Mouse (Mus musculus) hindbrain, postnatal 0 days (tissue): Measurements from ENCODE around the gene Amz2. TPM values are rescaled to one million over a fixed set of nuclear protein-coding genes. Genes with fewer than 3 reads are reported as not detected.
A peak's percentile ranks its signal among the peaks of the same experiment; 100 is the strongest.

ENCODE experiments used
- ATAC-seq: fragments of 200-750 bp; cut with Nextera tagmentation; 2 replicates; pipeline ENCODE4 v1.8.0; 2017; ENCODE audit warnings: mild to moderate bottlenecking, moderate TSS enrichment, moderate library complexity
- DNase-seq: peaks from one replicate; pipeline ENCODE4 v3.0.0-alpha.2; 2015; ENCODE audit warnings: low spot score
- H3K27ac ChIP-seq: fragments of 300-500 bp; sonication (generic); 2 replicates; pipeline ENCODE4 v1.5.1; 2014; ENCODE audit warnings: mild to moderate bottlenecking
- H3K27me3 ChIP-seq: fragments of 300-500 bp; sonication (generic); 2 replicates; pipeline ENCODE4 v1.6.1; 2014; ENCODE audit warnings: low read length, mixed read lengths; ENCODE audit not compliant: insufficient read depth
- H3K36me3 ChIP-seq: fragments of 300-500 bp; sonication (generic); 2 replicates; pipeline ENCODE4 v1.6.1; 2014; ENCODE audit warnings: low read length, mixed read lengths; ENCODE audit not compliant: insufficient read depth
- H3K4me1 ChIP-seq: fragments of 300-500 bp; sonication (generic); 2 replicates; pipeline ENCODE4 v1.6.1; 2014; ENCODE audit warnings: antibody characterized with exemption, low read length, mixed read lengths; ENCODE audit not compliant: insufficient read depth
- H3K4me2 ChIP-seq: fragments of 300-500 bp; sonication (generic); 2 replicates; pipeline ENCODE4 v1.6.1; 2014; ENCODE audit warnings: low read depth, mild to moderate bottlenecking, low read length, moderate library complexity, mixed read lengths
- H3K4me3 ChIP-seq: fragments of 300-500 bp; sonication (generic); 2 replicates; pipeline ENCODE4 v1.5.1; 2014; ENCODE audit warnings: low read length
- H3K9ac ChIP-seq: fragments of 300-500 bp; sonication (generic); replicated peaks from 2 replicates; pipeline ENCODE4 v1.6.1; 2014; ENCODE audit warnings: mild to moderate bottlenecking, low read length, moderate library complexity, mixed read lengths
- H3K9me3 ChIP-seq: fragments of 300-500 bp; sonication (generic); 2 replicates; pipeline ENCODE4 v1.6.1; 2016; ENCODE audit warnings: low read length, mixed read lengths
- CTCF ChIP-seq: IDR thresholded peaks from 2 replicates; pipeline ENCODE4 v1.5.1; 2016; ENCODE audit warnings: antibody characterized with exemption, control low read depth, low read depth
- WGBS: fragments of 180-500 bp; shearing (Covaris S2); extraction: QIAGEN DNeasy Blood & Tissue Kit; methylation state at CpG from one replicate; pipeline ENCODE4 v1.1.7; 2014; 5-methylcytosine and 5-hydroxymethylcytosine counted together
- polyA plus RNA-seq: library from polyadenylated mRNA; unstranded; fragments of >200 nt; fragmentation: Nextera tagmentation; extraction: Ambion mirVana; gene quantifications from 2 replicates; pipeline ENCODE4 v1.2.1, GENCODE M21; 2015
- total RNA-seq: library from RNA; depleted of rRNA; stranded (reverse); fragments of >200 nt; gene quantifications from 2 replicates; pipeline ENCODE4 v1.2.3, GENCODE M21; 2014; rRNA removed

Amz2 gene
- 145 and 151 TPM in 2 replicates for total RNA-seq
- 38.4 and 38.8 TPM in 2 replicates for polyA plus RNA-seq

DNA sequence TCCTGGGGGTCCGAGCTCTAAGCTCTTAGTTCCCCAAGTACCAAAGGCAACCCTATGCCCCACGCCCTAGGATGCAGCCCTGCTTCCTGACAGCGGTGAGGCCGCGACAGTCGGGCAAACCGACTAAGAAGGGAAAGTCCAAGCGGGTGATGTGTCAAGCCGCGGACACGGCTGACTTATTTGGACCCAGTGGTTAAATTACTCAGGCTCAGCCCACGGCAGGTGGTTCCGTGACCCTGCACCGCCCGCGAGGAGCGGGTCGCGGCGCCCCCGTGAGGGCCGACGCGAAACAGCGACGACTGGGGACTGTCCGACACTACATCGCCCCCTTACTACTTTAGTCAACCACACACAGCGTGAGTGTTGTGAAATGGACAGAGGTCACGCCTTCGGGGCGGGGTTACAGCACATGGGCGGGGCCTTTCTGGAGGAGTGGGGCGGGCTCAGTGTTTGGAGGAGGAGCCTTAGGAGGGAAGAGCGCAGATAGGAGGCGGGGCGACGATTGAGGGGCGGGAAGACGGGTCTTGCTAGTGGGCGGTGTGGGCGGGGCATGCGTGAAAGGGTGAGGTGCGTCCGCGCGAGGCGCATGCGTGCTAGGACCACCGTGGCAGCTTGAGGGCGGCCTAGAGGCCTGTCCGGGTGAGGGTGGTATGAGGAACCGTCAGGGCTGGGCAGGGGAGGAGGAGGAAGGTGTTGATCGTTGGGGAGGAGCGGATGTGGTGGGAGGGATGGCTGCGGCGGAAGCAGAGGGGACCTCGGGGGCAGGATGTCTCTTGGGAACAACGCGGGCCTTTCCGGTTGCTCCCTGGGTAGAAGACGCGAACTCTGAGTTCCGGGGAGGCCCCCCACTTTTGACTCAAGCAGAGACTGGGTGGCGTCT, at the start of gene Amz2:
TSS of gene Amz2 (plus strand) at position 555 of the 880 bp plus-strand sequence.
- H3K27me3 ChIP-seq = no peaks in the 10 kb centered on the region
- DNase-seq = peak; percentile 99
- peaks cover 4% of the 10 kb centered on the region; the same call in 1 of the 2 replicates for H3K4me1 ChIP-seq
- H3K9me3 ChIP-seq = no peaks in the 10 kb centered on the region
- peak within 1 kb of the TSS; percentile 65 for H3K4me3 ChIP-seq
- H3K27ac ChIP-seq = peak within 1 kb of the TSS; percentile 86
- under 1% methylated on average over 64 of the region's 65 CpGs for WGBS
- TF ChIP-seq CTCF = peak; percentile 81
- peak; percentile 96 for ATAC-seq
- peaks cover 9% of the 10 kb centered on the region; the same call in 1 of the 2 replicates for H3K36me3 ChIP-seq
- peak within 1 kb of the TSS; percentile 74 for H3K9ac ChIP-seq
- peak within 1 kb of the TSS; percentile 75 for H3K4me2 ChIP-seq

GRCm38 (mm10) chr11:109376484-109377143, 49.1 kb upstream of the Amz2 start:
- TF ChIP-seq CTCF = no peak
- H3K4me2 ChIP-seq = 0 out of 2 replicates have a peak overlapping the region, but pooled peaks have one; percentile 16
- H3K27me3 ChIP-seq = no peaks in the 10 kb centered on the region
- no peak for ATAC-seq
- no peaks in the 10 kb centered on the region for H3K36me3 ChIP-seq
- DNase-seq = peak; percentile 44
- peaks cover 21% of the 10 kb centered on the region for H3K4me1 ChIP-seq
- H3K27ac ChIP-seq = peak overlapping the region; percentile 36; the same call in 1 of the 2 replicates
- no peak overlapping the region for H3K9ac ChIP-seq
- WGBS = 38% methylated on average over 7 of the region's 7 CpGs
- no peak overlapping the region for H3K4me3 ChIP-seq
- no peaks in the 10 kb centered on the region for H3K9me3 ChIP-seq

GRCm38 (mm10) chr11:109377477-109377876, 48.3 kb upstream of the Amz2 start:
- Histone ChIP-seq H3K9ac (no peak overlapping the region), H3K27ac (no peak overlapping the region), H3K4me3 (no peak overlapping the region), H3K4me2 (no peak overlapping the region), H3K27me3 (no peaks in the 10 kb centered on the region), H3K36me3 (no peaks in the 10 kb centered on the region), H3K9me3 (no peaks in the 10 kb centered on the region), H3K4me1 (peaks cover 21% of the 10 kb centered on the region)
- WGBS = 44% methylated on average over 10 of the region's 10 CpGs
- TF ChIP-seq CTCF = no peak
- DNase-seq (no peak), ATAC-seq (no peak; the same call in 1 of the 2 replicates)

- ATAC-seq = no peak
- no peak for DNase-seq
- H3K4me3 ChIP-seq = no peak overlapping the region
- no peak overlapping the region for H3K4me2 ChIP-seq
- no peaks in the 10 kb centered on the region for H3K27me3 ChIP-seq
- H3K4me1 ChIP-seq = peaks cover 21% of the 10 kb centered on the region
- 61% methylated on average over 7 of the region's 7 CpGs for WGBS
- H3K9ac ChIP-seq = no peak overlapping the region
- H3K36me3 ChIP-seq = no peaks in the 10 kb centered on the region
- H3K9me3 ChIP-seq = no peaks in the 10 kb centered on the region
- H3K27ac ChIP-seq = no peak overlapping the region
- no peak for TF ChIP-seq CTCF
Observed at GRCm38 (mm10) chr11:109378051-109378450, 47.7 kb upstream of the Amz2 start.

DNA sequence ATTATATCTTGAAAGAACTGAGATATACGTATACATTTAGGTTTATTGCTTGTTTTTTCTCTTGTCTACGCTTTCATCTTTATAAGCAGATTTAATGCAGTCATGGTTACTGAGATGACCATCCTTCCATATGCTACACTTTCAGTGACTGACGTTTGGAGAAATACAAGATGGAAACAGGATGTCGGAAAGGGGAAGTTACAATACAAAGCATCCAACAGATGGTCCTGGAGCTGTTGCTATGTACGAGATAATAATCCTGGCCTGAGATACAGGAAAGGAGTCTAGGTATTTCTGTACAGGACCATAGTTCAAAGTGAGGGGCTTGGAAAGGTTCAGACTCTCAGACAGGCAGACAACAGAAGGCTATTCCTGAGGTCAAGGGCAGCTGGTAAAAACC, 45.1 kb upstream of the Amz2 start:
- no peak for TF ChIP-seq CTCF
- Histone ChIP-seq H3K4me3 (no peak overlapping the region), H3K9me3 (no peaks in the 10 kb centered on the region), H3K27ac (no peak overlapping the region), H3K4me1 (peaks cover 21% of the 10 kb centered on the region), H3K36me3 (no peaks in the 10 kb centered on the region), H3K9ac (no peak overlapping the region), H3K4me2 (no peak overlapping the region), H3K27me3 (no peaks in the 10 kb centered on the region)
- ATAC-seq = no peak
- DNase-seq = no peak
- 71% methylated on average over 5 of the region's 5 CpGs for WGBS

DNA sequence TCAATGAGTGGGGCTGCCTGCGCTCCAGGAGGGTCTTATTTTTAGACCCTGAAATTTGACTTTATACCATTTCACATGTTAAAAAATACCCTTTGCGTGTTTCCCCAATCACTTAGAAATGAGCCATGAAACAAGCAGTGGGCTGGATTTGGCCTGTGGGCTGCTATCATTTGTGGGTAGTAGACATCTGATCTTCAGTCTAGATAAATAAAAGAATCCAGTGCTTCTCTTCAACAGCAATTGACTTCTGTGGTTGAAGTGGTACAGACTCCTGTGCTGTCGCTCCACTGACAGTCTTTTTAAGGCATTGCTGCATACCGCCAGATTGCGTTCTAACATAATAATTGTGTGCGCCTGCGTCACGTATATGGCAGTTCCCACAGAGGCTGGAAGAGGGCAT, 40.5 kb upstream of the Amz2 start:
- Histone ChIP-seq H3K27ac (no peak overlapping the region), H3K36me3 (no peaks in the 10 kb centered on the region), H3K9ac (no peak overlapping the region), H3K27me3 (no peaks in the 10 kb centered on the region), H3K4me2 (no peak overlapping the region), H3K9me3 (no peaks in the 10 kb centered on the region), H3K4me3 (no peak overlapping the region), H3K4me1 (no peaks in the 10 kb centered on the region)
- ATAC-seq (no peak), DNase-seq (no peak)
- TF ChIP-seq CTCF = no peak
- 89% methylated on average over 8 of the region's 8 CpGs for WGBS
